Mouse (Mus musculus) cerebellum, postnatal 4 days (tissue): ENCODE measurements at regions not wholly inside any gene's neighbourhood (a gene's known extent, or its start where the extent isn't known, plus 50 kb on each side); places are given as distances from the start of the nearest gene placed in this dataset.
A peak's percentile ranks its signal among the peaks of the same experiment; 100 is the strongest.

Experiments
- DNase-seq, 2 experiments: peaks; one replicate each; pipeline ENCODE4 v3.0.0; 2022; ENCODE audit warnings: low spot score in 2 of 2, mixed read lengths in 1 of 2

DNA sequence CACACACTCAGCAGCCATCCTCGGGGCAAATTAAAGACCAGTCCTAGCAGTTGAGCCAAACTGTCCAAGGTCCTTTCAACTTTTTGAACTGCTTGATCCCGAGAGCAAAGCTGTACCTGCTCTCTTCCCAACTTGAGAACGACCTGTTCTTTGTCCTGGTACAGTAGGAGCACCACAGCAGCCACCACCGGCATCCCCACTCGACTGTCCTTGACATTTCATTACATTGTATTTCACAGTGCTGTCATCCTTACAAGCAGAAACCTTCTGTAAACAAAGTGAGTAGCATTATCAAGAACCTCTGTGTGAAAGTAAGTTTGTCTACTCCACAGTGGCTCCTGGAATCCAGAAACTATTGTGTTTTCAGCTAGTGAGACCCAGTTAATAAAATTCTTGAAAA lies 240.2 kb upstream of the Zfp462 start:
- no peak for DNase-seq

GRCm38 (mm10) chr4:54709751-54710150 lies 235.1 kb upstream of the Zfp462 start:
- no peak for DNase-seq

GRCm38 (mm10) chr4:54712929-54713328 lies 231.9 kb upstream of the Zfp462 start:
- no peak for DNase-seq

DNA sequence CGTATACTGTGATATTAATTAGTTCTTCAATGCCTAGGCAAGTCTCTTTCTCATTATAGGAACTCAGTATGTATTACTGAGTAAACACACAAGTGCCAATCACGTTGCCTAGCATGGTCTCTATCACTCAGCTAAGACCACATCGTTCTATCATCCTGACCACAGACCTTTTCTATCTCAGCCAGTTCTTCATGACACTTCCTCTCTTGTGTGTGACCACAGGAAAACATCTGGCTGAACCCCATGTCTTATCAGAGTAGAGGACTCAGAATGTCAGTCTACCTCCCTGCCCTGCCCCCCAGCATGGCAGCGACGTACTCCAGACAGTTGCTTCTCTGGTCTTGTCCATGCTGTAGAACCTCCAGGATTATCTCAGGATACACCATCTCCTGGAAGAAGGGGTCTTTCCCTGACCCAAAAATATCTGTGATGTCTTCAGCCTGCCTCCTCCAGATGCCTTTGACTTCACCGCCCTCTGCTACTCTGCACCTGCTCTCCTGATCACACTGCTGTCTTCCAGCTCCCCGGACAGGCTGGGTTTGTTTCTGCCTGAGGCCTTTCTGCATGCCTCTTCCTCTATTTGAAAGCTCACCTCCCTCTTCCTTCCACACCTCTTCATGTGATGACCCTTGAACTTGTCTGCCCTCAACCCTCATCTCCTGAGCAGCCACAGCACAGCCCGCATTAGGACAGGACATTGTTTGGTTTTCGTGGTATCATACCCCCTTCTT lies 230.1 kb upstream of the Zfp462 start:
- no peak for DNase-seq

DNA sequence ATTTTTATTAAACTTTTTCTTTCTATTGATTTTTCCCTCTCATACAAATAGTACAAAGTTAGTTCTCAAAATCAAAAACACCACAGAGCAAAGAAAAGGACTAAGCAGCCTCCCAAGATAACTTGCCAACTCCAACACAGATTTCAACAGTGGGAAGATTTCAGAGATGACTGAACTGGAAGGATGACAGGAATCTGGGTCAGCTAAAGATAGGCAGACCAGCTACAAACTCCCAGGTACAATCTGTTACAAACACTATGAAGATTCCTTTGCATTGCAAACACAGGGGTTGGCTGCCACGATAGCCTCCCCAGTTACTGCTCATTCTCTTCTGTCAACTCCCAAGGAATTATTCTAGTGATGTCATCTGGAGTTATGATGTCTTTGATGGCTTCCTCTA lies 226.8 kb upstream of the Zfp462 start:
- DNase-seq: no peak

DNA sequence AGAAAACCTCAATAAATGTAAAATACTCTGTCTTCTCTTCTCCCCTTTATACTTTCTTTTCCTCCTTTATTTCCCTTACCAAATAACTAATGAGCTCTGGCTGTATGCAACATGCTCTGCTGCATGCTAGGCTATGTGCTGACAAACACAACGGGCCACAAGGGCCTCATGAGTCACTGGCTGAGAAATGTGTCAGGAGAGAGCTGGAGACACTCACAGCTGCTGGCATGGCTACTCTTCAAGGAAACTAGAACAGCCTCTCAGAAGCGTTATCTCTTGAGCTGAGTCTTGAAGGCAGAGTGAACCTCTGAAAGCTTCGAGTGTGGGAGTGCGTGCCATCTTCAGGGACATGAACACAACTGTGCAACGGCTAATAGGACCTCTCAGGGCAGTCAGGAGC lies 205.8 kb upstream of the Zfp462 start:
- no peak for DNase-seq

- DNase-seq: no peak
These were observed 193.4 kb upstream of the Zfp462 start for GRCm38 (mm10) chr4:54751458-54751857.

GRCm38 (mm10) chr4:54756441-54756840 lies 188.4 kb upstream of the Zfp462 start:
- no peak for DNase-seq

DNA sequence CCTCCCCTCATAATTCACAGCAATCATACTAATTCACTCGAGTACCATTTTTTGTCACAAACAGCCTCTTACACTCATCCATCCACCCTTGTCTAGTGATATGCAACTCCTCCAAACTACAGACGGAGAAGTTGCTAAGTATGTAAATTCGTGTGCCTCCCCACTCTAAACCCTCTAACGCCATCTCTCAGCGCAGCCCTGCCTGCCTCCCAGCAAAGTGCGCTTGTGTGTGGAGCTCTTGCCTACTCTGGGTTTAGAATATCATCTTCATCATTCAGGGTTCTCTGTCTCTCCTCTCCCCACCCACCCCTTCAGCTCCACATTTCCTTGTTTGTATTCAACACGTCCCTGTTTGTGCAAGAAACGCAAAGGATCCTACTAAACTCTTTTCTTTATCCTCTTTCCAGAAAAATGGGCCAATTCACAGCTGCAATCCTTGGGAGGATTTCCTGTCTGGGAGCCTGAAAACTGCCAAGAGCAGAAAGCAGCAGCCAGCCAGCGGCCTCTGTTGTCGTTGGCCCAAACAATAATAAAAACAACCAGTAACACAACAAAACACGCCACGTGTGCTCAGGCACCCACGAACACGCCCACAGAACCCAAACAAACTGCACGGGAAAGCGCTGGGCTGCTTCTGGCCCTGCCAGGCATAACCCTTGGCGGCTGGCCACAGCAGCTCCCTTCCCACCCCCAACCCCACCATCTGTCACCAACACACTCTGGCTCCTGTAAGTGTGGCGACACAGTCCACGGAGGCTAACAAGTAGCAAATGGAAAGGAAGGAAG lies 186.9 kb upstream of the Zfp462 start:
- peak; percentile 43 to 76 for DNase-seq

- no peak for DNase-seq
These were observed 186.4 kb upstream of the Zfp462 start for GRCm38 (mm10) chr4:54758501-54758829.

GRCm38 (mm10) chr4:54761257-54761656 lies 183.6 kb upstream of the Zfp462 start:
- no peak for DNase-seq

- no peak for DNase-seq
These were observed 179.8 kb upstream of the Zfp462 start for GRCm38 (mm10) chr4:54765045-54765444.

- DNase-seq: no peak
These were observed 177.2 kb upstream of the Zfp462 start for GRCm38 (mm10) chr4:54767506-54768200.

- no peak for DNase-seq
These were observed 176.0 kb upstream of the Zfp462 start for GRCm38 (mm10) chr4:54768836-54769235.

- DNase-seq: no peak
These were observed 170.8 kb upstream of the Zfp462 start for GRCm38 (mm10) chr4:54774066-54774465.

- no peak for DNase-seq
These were observed 170.1 kb upstream of the Zfp462 start for GRCm38 (mm10) chr4:54774717-54775116.

- no peak for DNase-seq
These were observed 164.3 kb upstream of the Zfp462 start for GRCm38 (mm10) chr4:54780511-54780910.

DNA sequence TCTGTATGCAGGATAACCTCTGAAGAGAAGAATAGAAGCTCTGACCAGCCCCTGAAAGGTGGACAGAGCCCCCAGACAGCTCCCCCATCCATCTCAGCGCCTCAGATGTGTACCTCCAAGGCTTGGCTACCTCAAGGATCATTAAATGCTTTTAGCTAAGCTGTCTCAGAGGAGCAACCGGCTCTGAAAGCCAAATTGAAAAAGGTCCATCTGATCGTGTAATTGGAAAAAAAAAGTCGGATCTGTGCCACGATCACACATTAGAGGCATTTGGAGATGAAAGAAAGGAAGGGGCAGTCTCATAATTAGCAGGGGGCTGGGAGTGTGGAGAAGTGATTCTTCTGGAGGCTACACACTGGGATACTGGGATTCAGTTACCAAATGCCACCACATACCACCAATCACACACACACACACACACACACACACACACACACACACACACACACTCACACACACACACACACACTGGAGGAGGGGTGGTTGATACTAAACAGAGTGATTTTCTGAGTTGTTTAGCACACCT lies 153.6 kb upstream of the Zfp462 start:
- no peak for DNase-seq

DNA sequence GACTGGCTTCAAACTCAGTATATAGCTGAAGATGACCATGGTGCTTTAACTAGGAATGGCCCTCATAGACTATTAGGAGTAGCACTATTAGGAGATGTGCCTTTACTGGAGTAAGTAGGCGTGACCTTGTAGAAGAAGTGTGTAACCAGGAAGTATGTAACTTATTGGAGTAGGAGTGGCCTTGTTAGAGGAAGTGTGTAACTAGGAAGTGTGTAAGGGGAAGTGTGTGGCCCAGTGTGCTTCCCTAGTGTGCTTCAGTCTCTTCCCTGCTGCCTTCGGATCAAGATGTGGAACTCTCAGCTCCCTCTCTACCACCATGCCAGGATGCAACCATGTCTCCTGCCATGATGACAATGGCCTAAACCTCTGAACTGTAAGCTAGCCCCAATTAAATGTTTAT lies 151.0 kb upstream of the Zfp462 start:
- no peak for DNase-seq

DNA sequence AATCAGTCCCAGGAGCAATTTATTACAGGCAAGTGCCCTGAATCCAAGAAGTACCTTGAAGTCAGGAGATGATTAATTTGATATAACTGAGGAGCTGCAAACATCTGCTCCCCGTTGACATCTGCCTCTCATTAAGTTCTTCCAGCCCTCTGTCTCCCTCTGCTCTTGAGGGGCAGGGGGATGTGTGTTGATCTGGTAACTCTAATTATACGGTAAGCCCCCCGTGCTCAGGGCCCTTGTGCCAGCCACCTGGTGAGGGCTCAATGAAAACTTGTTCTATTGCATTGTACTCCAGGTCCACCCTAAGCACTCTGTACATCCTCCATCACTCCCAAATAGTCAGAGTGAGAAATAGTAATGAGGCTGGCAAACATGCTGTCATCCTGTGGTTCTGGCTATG lies 149.6 kb upstream of the Zfp462 start:
- no peak for DNase-seq

GRCm38 (mm10) chr4:54798523-54798922 lies 146.3 kb upstream of the Zfp462 start:
- no peak for DNase-seq

GRCm38 (mm10) chr4:54811163-54811562 lies 133.7 kb upstream of the Zfp462 start:
- no peak for DNase-seq
